Mouse (Mus musculus) midbrain, postnatal 0 days (tissue): ENCODE measurements around the gene Sh3glb1. TPM values are rescaled to one million over a fixed set of nuclear protein-coding genes. Genes with fewer than 3 reads are reported as not detected.
A peak's percentile ranks its signal among the peaks of the same experiment; 100 is the strongest.

Source experiments
- ATAC-seq: fragments of 200-750 bp; cut with Nextera tagmentation; 2 replicates; pipeline ENCODE4 v1.8.0; 2017; ENCODE audit warnings: moderate number of reproducible peaks, mild to moderate bottlenecking, moderate TSS enrichment, moderate library complexity; ENCODE audit not compliant: low FRiP score
- DNase-seq: peaks from one replicate; pipeline ENCODE4 v3.0.0-alpha.2; 2015; ENCODE audit warnings: low spot score
- H3K27ac ChIP-seq: fragments of 300-500 bp; sonication (generic); 2 replicates; pipeline ENCODE4 v1.5.1; 2014; ENCODE audit warnings: low read depth, mild to moderate bottlenecking, low read length, mixed read lengths
- H3K27me3 ChIP-seq: fragments of 300-500 bp; sonication (generic); 2 replicates; pipeline ENCODE4 v1.6.1; 2014; ENCODE audit warnings: low read length, control low read depth, mixed read lengths; ENCODE audit not compliant: insufficient read depth
- H3K36me3 ChIP-seq: fragments of 300-500 bp; sonication (generic); 2 replicates; pipeline ENCODE4 v1.6.1; 2014; ENCODE audit warnings: low read length, control low read depth, mixed read lengths; ENCODE audit not compliant: insufficient read depth
- H3K4me1 ChIP-seq: fragments of 300-500 bp; sonication (generic); 2 replicates; pipeline ENCODE4 v1.6.1; 2014; ENCODE audit warnings: mild to moderate bottlenecking, control low read depth, antibody characterized with exemption, low read length, mixed read lengths; ENCODE audit not compliant: insufficient read depth
- H3K4me2 ChIP-seq: fragments of 300-500 bp; sonication (generic); 2 replicates; pipeline ENCODE4 v1.6.1; 2014; ENCODE audit warnings: low read depth, mild to moderate bottlenecking, low read length, mixed read lengths; ENCODE audit not compliant: poor library complexity, severe bottlenecking
- H3K4me3 ChIP-seq: fragments of 300-500 bp; sonication (generic); 2 replicates; pipeline ENCODE4 v1.5.1; 2014; ENCODE audit warnings: low read depth, mild to moderate bottlenecking, low read length, moderate library complexity
- H3K9ac ChIP-seq: fragments of 300-500 bp; sonication (generic); replicated peaks from 2 replicates; pipeline ENCODE4 v1.6.1; 2014; ENCODE audit warnings: mild to moderate bottlenecking, low read length, moderate library complexity, mixed read lengths; ENCODE audit not compliant: poor library complexity, severe bottlenecking
- H3K9me3 ChIP-seq: fragments of 300-500 bp; sonication (generic); 2 replicates; pipeline ENCODE4 v1.6.1; 2016; ENCODE audit warnings: low read length, control low read depth
- CTCF ChIP-seq: IDR thresholded peaks from 2 replicates; pipeline ENCODE4 v1.5.1; 2016; ENCODE audit warnings: antibody characterized with exemption, mild to moderate bottlenecking
- WGBS: fragments of 180-500 bp; shearing (Covaris S2); extraction: QIAGEN DNeasy Blood & Tissue Kit; methylation state at CpG from one replicate; pipeline ENCODE4 v1.1.7; 2014; 5-methylcytosine and 5-hydroxymethylcytosine counted together
- polyA plus RNA-seq: library from polyadenylated mRNA; unstranded; fragments of >200 nt; fragmentation: Nextera tagmentation; extraction: Ambion mirVana; gene quantifications from 2 replicates; pipeline ENCODE4 v1.2.1, GENCODE M21; 2015
- total RNA-seq: library from RNA; depleted of rRNA; stranded (reverse); fragments of >200 nt; gene quantifications from 2 replicates; pipeline ENCODE4 v1.2.3, GENCODE M21; 2014

Sh3glb1 gene
- total and polyA plus RNA-seq, 2 experiments from 2014 or later, result 96.5 to 130 TPM

- DNase-seq (no peak), ATAC-seq (no peak)
- no peak for TF ChIP-seq CTCF
- Histone ChIP-seq H3K36me3 (no peaks in the 10 kb centered on the region), H3K9ac (no peak overlapping the region), H3K4me1 (peaks cover 6% of the 10 kb centered on the region), H3K4me2 (no peak overlapping the region), H3K27me3 (no peaks in the 10 kb centered on the region), H3K9me3 (no peaks in the 10 kb centered on the region), H3K27ac (no peak overlapping the region), H3K4me3 (no peak overlapping the region)
- WGBS, result 92% methylated on average over 9 of the region's 9 CpGs
Measured at GRCm38 (mm10) chr3:144721860-144722256, 1.7 kb upstream of the Sh3glb1 start.

- H3K9me3 ChIP-seq, result no peaks in the 10 kb centered on the region
- peaks cover 6% of the 10 kb centered on the region for H3K4me1 ChIP-seq
- H3K36me3 ChIP-seq, result no peaks in the 10 kb centered on the region
- H3K4me2 ChIP-seq, result peak overlapping the region; percentile 51
- H3K9ac ChIP-seq, result no peak overlapping the region
- ATAC-seq, result no peak
- 87% methylated on average over 10 of the region's 10 CpGs for WGBS
- H3K27ac ChIP-seq, result peak overlapping the region; percentile 65
- DNase-seq, result no peak
- TF ChIP-seq CTCF, result no peak
- H3K27me3 ChIP-seq, result no peaks in the 10 kb centered on the region
- peak overlapping the region; percentile 90 for H3K4me3 ChIP-seq
Measured at GRCm38 (mm10) chr3:144721077-144721859, 1.1 kb upstream of the Sh3glb1 start.

GRCm38 (mm10) chr3:144719088-144719900, 841 bp downstream of the Sh3glb1 start:
- no peaks in the 10 kb centered on the region for H3K36me3 ChIP-seq
- ATAC-seq, result peak; percentile 41
- peak overlapping the region; percentile 90 for H3K4me3 ChIP-seq
- WGBS, result under 1% methylated on average over 17 of the region's 56 CpGs
- peak; percentile 48 for DNase-seq
- peak overlapping the region; percentile 97 for H3K9ac ChIP-seq
- H3K4me2 ChIP-seq, result peak overlapping the region; percentile 83
- H3K4me1 ChIP-seq, result peaks cover 6% of the 10 kb centered on the region
- TF ChIP-seq CTCF, result no peak
- no peaks in the 10 kb centered on the region for H3K9me3 ChIP-seq
- no peaks in the 10 kb centered on the region for H3K27me3 ChIP-seq
- peak overlapping the region; percentile 94 for H3K27ac ChIP-seq

- H3K4me1 ChIP-seq, result peaks cover 6% of the 10 kb centered on the region
- no peaks in the 10 kb centered on the region for H3K9me3 ChIP-seq
- peak overlapping the region; percentile 83 for H3K4me2 ChIP-seq
- H3K27ac ChIP-seq, result no peak overlapping the region
- peak overlapping the region; percentile 97 for H3K9ac ChIP-seq
- H3K4me3 ChIP-seq, result peak overlapping the region; percentile 90
- no peak for TF ChIP-seq CTCF
- DNase-seq (peak; percentile 37), ATAC-seq (no peak)
- 17% methylated on average over 7 of the region's 7 CpGs for WGBS
- H3K27me3 ChIP-seq, result no peaks in the 10 kb centered on the region
- H3K36me3 ChIP-seq, result no peaks in the 10 kb centered on the region
Measured at GRCm38 (mm10) chr3:144718706-144719087, 1.4 kb downstream of the Sh3glb1 start.

- no peaks in the 10 kb centered on the region for H3K9me3 ChIP-seq
- H3K27me3 ChIP-seq, result no peaks in the 10 kb centered on the region
- no peak overlapping the region for H3K4me3 ChIP-seq
- TF ChIP-seq CTCF, result no peak
- H3K27ac ChIP-seq, result no peak overlapping the region
- WGBS, result 84% methylated on average over 6 of the region's 6 CpGs
- H3K4me2 ChIP-seq, result peak overlapping the region; percentile 28; the same call in 1 of the 2 replicates
- H3K9ac ChIP-seq, result no peak overlapping the region
- no peak for DNase-seq
- H3K4me1 ChIP-seq, result peaks cover 6% of the 10 kb centered on the region
- no peak for ATAC-seq
- no peaks in the 10 kb centered on the region for H3K36me3 ChIP-seq
Measured at GRCm38 (mm10) chr3:144717835-144718234, 2.3 kb downstream of the Sh3glb1 start.

- no peak for TF ChIP-seq CTCF
- H3K4me1 ChIP-seq, result peaks cover 6% of the 10 kb centered on the region
- WGBS, result 80% methylated on average over 3 of the region's 3 CpGs
- no peaks in the 10 kb centered on the region for H3K36me3 ChIP-seq
- H3K4me2 ChIP-seq, result no peak overlapping the region
- no peaks in the 10 kb centered on the region for H3K27me3 ChIP-seq
- H3K9me3 ChIP-seq, result no peaks in the 10 kb centered on the region
- no peak overlapping the region for H3K27ac ChIP-seq
- no peak overlapping the region for H3K9ac ChIP-seq
- no peak overlapping the region for H3K4me3 ChIP-seq
- ATAC-seq (no peak), DNase-seq (no peak)
Measured at GRCm38 (mm10) chr3:144717121-144717520, 3.0 kb downstream of the Sh3glb1 start.
